Mouse (Mus musculus) bone marrow macrophage, adult 2 months (primary cell): Measurements from ENCODE around the gene Haus7.

ENCODE experiments used
- CTCF ChIP-seq: IDR thresholded peaks from 2 replicates; pipeline ENCODE4 v1.5.1; 2012; ENCODE audit warnings: low read depth, mild to moderate bottlenecking, low read length, moderate library complexity
- POLR2A ChIP-seq: IDR thresholded peaks from 2 replicates; pipeline ENCODE4 v1.6.1; 2012; ENCODE audit warnings: mild to moderate bottlenecking, low read depth, low read length, borderline replicate concordance

DNA sequence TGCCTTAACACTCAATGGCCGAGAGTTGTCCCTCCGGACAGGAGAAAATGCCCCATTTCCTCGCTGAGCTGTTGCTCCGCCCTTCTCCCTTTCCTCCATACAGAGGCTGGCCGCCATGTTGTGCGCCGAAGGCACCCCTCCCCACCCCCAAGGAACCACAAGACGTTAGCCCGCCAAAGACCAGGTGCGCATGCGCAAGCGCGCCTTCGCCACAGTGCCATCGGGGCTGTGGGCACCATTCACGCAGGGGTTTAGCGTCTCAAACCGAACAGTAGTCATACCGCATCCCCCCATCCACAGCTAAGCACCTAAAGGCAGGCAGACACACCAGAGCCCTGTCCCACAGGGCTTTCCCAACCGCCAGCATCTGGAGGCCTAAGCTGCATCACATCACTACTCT lies 57.9 kb downstream of the Haus7 start:
- TF ChIP-seq POLR2A = no peak
- TF ChIP-seq CTCF = no peak
